Mouse (Mus musculus) olfactory bulb, adult 2 months (tissue): ENCODE data around the gene D430041D05Rik. TPM values are rescaled to one million over a fixed set of nuclear protein-coding genes. Genes with fewer than 3 reads are reported as not detected.

Experiments
- H3K27ac ChIP-seq: fragments of 200-500 bp; 2 replicates; pipeline ENCODE4 v1.5.1; 2012; ENCODE audit warnings: low read depth, low read length; ENCODE audit not compliant: insufficient read depth
- H3K4me1 ChIP-seq: fragments of 200-500 bp; 2 replicates; pipeline ENCODE4 v1.6.1; 2012; ENCODE audit warnings: low read length; ENCODE audit not compliant: control insufficient read depth, insufficient read depth
- H3K4me3 ChIP-seq: fragments of 200-500 bp; 2 replicates; pipeline ENCODE4 v1.5.1; 2012; ENCODE audit warnings: mild to moderate bottlenecking, low read depth, low read length, moderate library complexity; ENCODE audit not compliant: insufficient read depth
- CTCF ChIP-seq: fragments of 200-500 bp; IDR thresholded peaks from 2 replicates; pipeline ENCODE4 v1.5.1; 2012; ENCODE audit warnings: low read depth, mild to moderate bottlenecking, low read length, moderate library complexity; ENCODE audit not compliant: insufficient read depth
- POLR2A ChIP-seq: fragments of 200-500 bp; IDR thresholded peaks from 2 replicates; pipeline ENCODE4 v1.6.1; 2012; ENCODE audit warnings: mild to moderate bottlenecking, low read depth, low read length, moderate library complexity; ENCODE audit not compliant: insufficient read depth
- WGBS: fragments of 180-500 bp; shearing (Covaris S2); methylation state at CpG from one replicate; pipeline ENCODE4 v1.1.7; 2018; 5-methylcytosine and 5-hydroxymethylcytosine counted together
- polyA plus RNA-seq: library from polyadenylated mRNA; stranded (reverse); fragments of >200 nt; gene quantifications from 2 replicates; pipeline ENCODE4 v1.2.4, GENCODE M21; 2012; ENCODE audit warnings: low replicate concordance; ENCODE audit not compliant: missing spikeins, insufficient read depth, insufficient read length

D430041D05Rik gene
- polyA plus RNA-seq, 1 experiment, result not detected

- Histone ChIP-seq H3K4me3 (no peak overlapping the region), H3K27ac (no peak overlapping the region), H3K4me1 (peaks cover 11% of the 10 kb centered on the region)
- 59% methylated on average over 5 of the region's 5 CpGs for WGBS
- TF ChIP-seq CTCF (no peak), POLR2A (no peak)
Measured at GRCm38 (mm10) chr2:104208415-104208814, 202.4 kb downstream of the D430041D05Rik start.

- peaks cover 11% of the 10 kb centered on the region for H3K4me1 ChIP-seq
- no peak overlapping the region for H3K4me3 ChIP-seq
- peak overlapping the region; percentile 7; the same call in 1 of the 2 replicates for H3K27ac ChIP-seq
- WGBS, result 28% methylated on average over 10 of the region's 10 CpGs
- TF ChIP-seq POLR2A, result no peak
- no peak for TF ChIP-seq CTCF
Measured at GRCm38 (mm10) chr2:104207948-104208347, 202.9 kb downstream of the D430041D05Rik start.

- H3K27ac ChIP-seq, result no peak overlapping the region
- WGBS, result 27% methylated on average over 8 of the region's 8 CpGs
Measured at GRCm38 (mm10) chr2:104205623-104206022, 205.2 kb downstream of the D430041D05Rik start.

GRCm38 (mm10) chr2:104200211-104200610 is 210.6 kb downstream of the D430041D05Rik start:
- Histone ChIP-seq H3K4me1 (peaks cover 11% of the 10 kb centered on the region), H3K4me3 (no peak overlapping the region), H3K27ac (no peak overlapping the region)
- TF ChIP-seq CTCF (no peak), POLR2A (no peak)
- 85% methylated on average over 3 of the region's 3 CpGs for WGBS

More at GRCm38 (mm10) chr2:104205623-104206022, 205.2 kb downstream of the D430041D05Rik start:
- no peak for TF ChIP-seq CTCF
- TF ChIP-seq POLR2A, result no peak
- Histone ChIP-seq H3K4me1 (peaks cover 17% of the 10 kb centered on the region), H3K4me3 (no peak overlapping the region)

GRCm38 (mm10) chr2:104198186-104198585 is 212.6 kb downstream of the D430041D05Rik start:
- 93% methylated on average over 6 of the region's 6 CpGs for WGBS
- no peak overlapping the region for H3K27ac ChIP-seq
- peaks cover 6% of the 10 kb centered on the region for H3K4me1 ChIP-seq
- TF ChIP-seq POLR2A (no peak), CTCF (no peak)
- no peak overlapping the region for H3K4me3 ChIP-seq

- no peak for TF ChIP-seq POLR2A
- no peak for TF ChIP-seq CTCF
- H3K4me3 ChIP-seq, result no peak overlapping the region
- 55% methylated on average over 3 of the region's 3 CpGs for WGBS
- H3K4me1 ChIP-seq, result peaks cover 6% of the 10 kb centered on the region
- no peak overlapping the region for H3K27ac ChIP-seq
Measured at GRCm38 (mm10) chr2:104197281-104197680, 213.5 kb downstream of the D430041D05Rik start.

- Histone ChIP-seq H3K27ac (no peak overlapping the region), H3K4me1 (no peaks in the 10 kb centered on the region), H3K4me3 (no peak overlapping the region)
- TF ChIP-seq POLR2A, result no peak
- TF ChIP-seq CTCF, result no peak
- WGBS, result 91% methylated on average over 18 of the region's 18 CpGs
Measured at GRCm38 (mm10) chr2:104192401-104193141, 218.2 kb downstream of the D430041D05Rik start.

GRCm38 (mm10) chr2:104191723-104192122 is 219.1 kb downstream of the D430041D05Rik start:
- H3K27ac ChIP-seq, result no peak overlapping the region
- H3K4me3 ChIP-seq, result no peak overlapping the region
- 72% methylated on average over 2 of the region's 2 CpGs for WGBS
- TF ChIP-seq POLR2A (no peak), CTCF (no peak)
- no peaks in the 10 kb centered on the region for H3K4me1 ChIP-seq

- Histone ChIP-seq H3K4me1 (peaks cover 2% of the 10 kb centered on the region; the same call in 1 of the 2 replicates), H3K27ac (no peak overlapping the region), H3K4me3 (no peak overlapping the region)
- TF ChIP-seq POLR2A (no peak), CTCF (no peak)
- WGBS, result 78% methylated on average over 2 of the region's 2 CpGs
Measured at GRCm38 (mm10) chr2:104188859-104189258, 222.0 kb downstream of the D430041D05Rik start.
